7 mouse cellular contexts compared by ENCODE assay signal in genomic region chr7:80269751-80270255, GRCm38 (mm10). TPM values are rescaled to one million over a fixed set of nuclear protein-coding genes. Genes with fewer than 3 reads are reported as not detected.
DNase-seq lines count a peak whose midpoint lies in the region; ATAC-seq and TF ChIP-seq lines count a peak whose summit lies in the region.

No protein-coding gene starts in this region.

- DNase-seq in ovary, adult 18-20 months (ENCODE audit: low spot score), result peak; percentile 15
- DNase-seq in ovary, postnatal 10 days (ENCODE audit: low spot score), result no peak
- DNase-seq in cerebellum, postnatal 10 days, result peak; percentile 71 to 82
- DNase-seq in heart, postnatal 0 days (ENCODE audit: low spot score), result peak; percentile 42
- peak; percentile 59 for DNase-seq in liver
- no peak for DNase-seq in spleen, adult 12 weeks (ENCODE audit: low spot score)

- TF ChIP-seq POLR2A in myocyte (IDR thresholded peaks at IDR 0.05; ENCODE audit: insufficient read length, low read depth), result no peak

- H3K9me3 ChIP-seq in heart, postnatal 0 days (replicated peaks; ENCODE audit: control insufficient read depth, low read length), result peaks cover 6% of the 10 kb centered on the region; the same call in 1 of the 2 replicates

- peaks cover 23% of the 10 kb centered on the region for H3K4me1 ChIP-seq in heart, postnatal 0 days (ENCODE audit: control insufficient read depth, insufficient read depth)

- peak; percentile 66 for ATAC-seq in heart, postnatal 0 days (ENCODE audit: insufficient read depth, low read depth)

- peaks cover 37% of the 10 kb centered on the region for H3K36me3 ChIP-seq in heart, postnatal 0 days (replicated peaks; ENCODE audit: control insufficient read depth, insufficient read depth, low read length)
- H3K36me3 ChIP-seq in myocyte (ENCODE audit: control insufficient read depth, insufficient read depth), result peaks cover 12% of the 10 kb centered on the region

- H3K79me2 ChIP-seq in myocyte (ENCODE audit: control insufficient read depth, insufficient read depth), result peaks cover 17% of the 10 kb centered on the region

- TF ChIP-seq CTCF in heart, postnatal 0 days (IDR thresholded peaks at IDR 0.05; ENCODE audit: low read depth), result no peak

- H3K27me3 ChIP-seq in heart, postnatal 0 days (ENCODE audit: control insufficient read depth, insufficient read depth, low read length), result no peaks in the 10 kb centered on the region
- H3K27me3 ChIP-seq in myocyte (ENCODE audit: control insufficient read depth, insufficient read depth, insufficient read length), result no peaks in the 10 kb centered on the region

- peak overlapping the region; percentile 41 for H3ac ChIP-seq in myocyte (ENCODE audit: control insufficient read depth, insufficient read length)

- H3K4me2 ChIP-seq in heart, postnatal 0 days (ENCODE audit: low read depth, low read length), result peak overlapping the region; percentile 83
- H3K4me2 ChIP-seq in myocyte (ENCODE audit: low read depth), result peak overlapping the region; percentile 98

- WGBS in heart, postnatal 0 days, result under 1% methylated on average over 23 of the region's 23 CpGs

- peak overlapping the region; percentile 73 for H3K4me3 ChIP-seq in heart, postnatal 0 days (ENCODE audit: low read depth, low read length)
- peak overlapping the region; percentile 88 for H3K4me3 ChIP-seq in myocyte

- H3K9ac ChIP-seq in heart, postnatal 0 days (replicated peaks; ENCODE audit: low read depth, low read length), result peak overlapping the region; percentile 56

- TF ChIP-seq EP300 in heart, postnatal 0 days (IDR thresholded peaks at IDR 0.05; ENCODE audit: low read depth), result no peak

- peak overlapping the region; percentile 85 for H3K27ac ChIP-seq in heart, postnatal 0 days (ENCODE audit: low read depth)

TF ChIP-seq in myocyte, 11 proteins besides CTCF, POLR2A, EP300 and RAD21:
- no peak for TF ChIP-seq USF1 (IDR thresholded peaks at IDR 0.05; ENCODE audit: low read depth)
- no peak for TF ChIP-seq MYOD1 (IDR thresholded peaks at IDR 0.05; ENCODE audit: control insufficient read depth in 1 of 3, insufficient read length in 2 of 3, low read depth in 2 of 3)
- TF ChIP-seq MAX (IDR thresholded peaks at IDR 0.05; ENCODE audit: low read depth), result no peak
- no peak for TF ChIP-seq TCF3 (IDR thresholded peaks at IDR 0.05; ENCODE audit: insufficient read length, low read depth)
- no peak for TF ChIP-seq E2F4 (IDR thresholded peaks at IDR 0.05; ENCODE audit: insufficient read depth)
- TF ChIP-seq REST (IDR thresholded peaks at IDR 0.05; ENCODE audit: insufficient read depth, insufficient read length), result no peak
- TF ChIP-seq POLR2AphosphoS2 (IDR thresholded peaks at IDR 0.05; ENCODE audit: insufficient read length, low read depth), result no peak
- TF ChIP-seq MYOG (IDR thresholded peaks at IDR 0.05; ENCODE audit: control insufficient read depth in 1 of 3, insufficient read depth in 1 of 3, insufficient read length in 2 of 3, low read depth in 2 of 3), result no peak
- TF ChIP-seq SRF (IDR thresholded peaks at IDR 0.05; ENCODE audit: control insufficient read depth, insufficient read length, low read depth), result no peak
- TF ChIP-seq TCF12 (IDR thresholded peaks at IDR 0.05; ENCODE audit: insufficient read depth, poor library complexity, severe bottlenecking), result no peak
- TF ChIP-seq CEBPB (IDR thresholded peaks at IDR 0.05; ENCODE audit: insufficient read depth, poor library complexity, severe bottlenecking), result no peak

RNA-seq across cellular contexts. Expression of gene Vps33b, which starts 0.4 kb away (rescaled TPM):
- total RNA-seq in heart, postnatal 0 days (2014; rRNA removed; ENCODE audit: low replicate concordance), result 8.0 and 8.7 TPM in 2 replicates
- 3.6 and 3.9 TPM in 2 replicates for polyA plus RNA-seq in heart, postnatal 0 days (2015; fragmentation: Nextera tagmentation; extraction: Ambion mirVana)
- polyA plus RNA-seq in myocyte (2012; fragmentation: generic; extraction: Trizol), result 4.8 TPM

RNA-seq across cellular contexts. Expression of gene Ngrn, which starts 8.8 kb away (rescaled TPM):
- total RNA-seq in heart, postnatal 0 days (2014; rRNA removed; ENCODE audit: low replicate concordance), result 14.0 and 29.4 TPM in 2 replicates
- polyA plus RNA-seq in heart, postnatal 0 days (2015; fragmentation: Nextera tagmentation; extraction: Ambion mirVana), result 35.8 and 40.5 TPM in 2 replicates
- 55.0 TPM for polyA plus RNA-seq in myocyte (2012; fragmentation: generic; extraction: Trizol)

RNA-seq across cellular contexts. Expression of gene Ttll13, which starts 23.6 kb away (rescaled TPM):
- total RNA-seq in heart, postnatal 0 days (2014; rRNA removed; ENCODE audit: low replicate concordance), result 0.35 TPM in 1 of 2 replicates, not detected in the other
- polyA plus RNA-seq in heart, postnatal 0 days (2015; fragmentation: Nextera tagmentation; extraction: Ambion mirVana), result 0.51 and 0.98 TPM in 2 replicates
- polyA plus RNA-seq in myocyte (2012; fragmentation: generic; extraction: Trizol), result 0.24 TPM

RNA-seq across cellular contexts. Expression of gene Prc1, which starts 24.4 kb away (rescaled TPM):
- total RNA-seq in heart, postnatal 0 days (2014; rRNA removed; ENCODE audit: low replicate concordance), result 59.9 and 98.0 TPM in 2 replicates
- 46.1 and 49.4 TPM in 2 replicates for polyA plus RNA-seq in heart, postnatal 0 days (2015; fragmentation: Nextera tagmentation; extraction: Ambion mirVana)
- 25.5 TPM for polyA plus RNA-seq in myocyte (2012; fragmentation: generic; extraction: Trizol)

RNA-seq across cellular contexts. Expression of gene Gdpgp1, which starts 37.1 kb away (rescaled TPM):
- total RNA-seq in heart, postnatal 0 days (2014; rRNA removed; ENCODE audit: low replicate concordance), result 2.5 and 5.5 TPM in 2 replicates
- 2.0 and 2.3 TPM in 2 replicates for polyA plus RNA-seq in heart, postnatal 0 days (2015; fragmentation: Nextera tagmentation; extraction: Ambion mirVana)
- polyA plus RNA-seq in myocyte (2012; fragmentation: generic; extraction: Trizol), result 0.91 TPM

Comparison
In these comparisons a context has a peak if more than half of its experiments do, and no peak if none do; other contexts are left out.
1. DNase-seq: peak in ovary, adult 18-20 months (single experiment), cerebellum, postnatal 10 days (2 of 2), heart, postnatal 0 days (single experiment) and liver (single experiment); none in ovary, postnatal 10 days (single experiment) and spleen, adult 12 weeks (single experiment).